Mouse (Mus musculus): ENCODE data around the gene Myoz1. TPM values are rescaled to one million over a fixed set of nuclear protein-coding genes. Genes with fewer than 3 reads are reported as not detected.
"Not testable (repeated sequence)": the region's sequence is repeated elsewhere in the genome, so short reads cannot be mapped to it uniquely, and the experiment has no call there.

The Myoz1 gene
- 1 to 10 TPM in 1 of 4 experiments, not detected in 3; 1.2 TPM for total RNA-seq (2022)

GRCm38 (mm10) chr14:20656361-20656760 is at the start of gene Myoz1:
Myoz1 (minus strand) TSS chr14:20656540.
- DNase-seq: no peak

- not testable (repeated sequence) for DNase-seq
Measured at GRCm38 (mm10) chr14:20703461-20703860, 47.1 kb upstream of the Myoz1 start.

GRCm38 (mm10) chr14:20702741-20703381 is 46.5 kb upstream of the Myoz1 start, which contains the start of gene Chchd1:
Chchd1 (plus strand) TSS chr14:20703006.
- DNase-seq: peak; percentile 84

- DNase-seq: no peak
Measured at GRCm38 (mm10) chr14:20702096-20702740, 45.9 kb upstream of the Myoz1 start.

GRCm38 (mm10) chr14:20701554-20701953 is 45.2 kb upstream of the Myoz1 start:
- DNase-seq: no peak

GRCm38 (mm10) chr14:20700362-20700761 is 44.0 kb upstream of the Myoz1 start:
- no peak for DNase-seq

GRCm38 (mm10) chr14:20698515-20698914 is 42.2 kb upstream of the Myoz1 start:
- no peak for DNase-seq

GRCm38 (mm10) chr14:20696986-20697385 is 40.6 kb upstream of the Myoz1 start:
- DNase-seq: no peak

GRCm38 (mm10) chr14:20695761-20696520 is 39.6 kb upstream of the Myoz1 start:
- DNase-seq: no peak

- DNase-seq: peak; percentile 85
Measured at GRCm38 (mm10) chr14:20694884-20695760, 38.8 kb upstream of the Myoz1 start, which contains the start of gene Fut11. Fut11 (plus strand) TSS chr14:20694968.

GRCm38 (mm10) chr14:20694185-20694883 is 38.0 kb upstream of the Myoz1 start:
- no peak for DNase-seq

- DNase-seq: no peak
Measured at GRCm38 (mm10) chr14:20693589-20694101, 37.3 kb upstream of the Myoz1 start.

- DNase-seq: no peak
Measured at GRCm38 (mm10) chr14:20691772-20692171, 35.4 kb upstream of the Myoz1 start.

GRCm38 (mm10) chr14:20689009-20689408 is 32.7 kb upstream of the Myoz1 start:
- DNase-seq: no peak

GRCm38 (mm10) chr14:20686576-20686975 is 30.2 kb upstream of the Myoz1 start:
- DNase-seq: no peak

- no peak for DNase-seq
Measured at GRCm38 (mm10) chr14:20682498-20682897, 26.2 kb upstream of the Myoz1 start.

GRCm38 (mm10) chr14:20681742-20682141 is 25.4 kb upstream of the Myoz1 start:
- DNase-seq: no peak

- DNase-seq: no peak
Measured at GRCm38 (mm10) chr14:20677906-20678305, 21.6 kb upstream of the Myoz1 start.

GRCm38 (mm10) chr14:20674064-20674833 is 17.9 kb upstream of the Myoz1 start, which contains the start of gene Sec24c:
Sec24c (plus strand) TSS chr14:20674308.
- peak; percentile 97 for DNase-seq

GRCm38 (mm10) chr14:20673735-20674063 is 17.4 kb upstream of the Myoz1 start:
- DNase-seq: peak; percentile 42

GRCm38 (mm10) chr14:20672990-20673389 is 16.6 kb upstream of the Myoz1 start:
- DNase-seq: no peak

Data from adrenal gland, adult 8-10 months (tissue).